Mouse (Mus musculus) neural tube, embryonic 12.5 days (tissue): Measurements from ENCODE around the gene Hsd11b2. TPM values are rescaled to one million over a fixed set of nuclear protein-coding genes. Genes with fewer than 3 reads are reported as not detected.

Source experiments
- ATAC-seq: fragments of 200-750 bp; cut with Nextera tagmentation; 2 replicates; pipeline ENCODE4 v1.8.0; 2017; ENCODE audit warnings: low read depth, mild to moderate bottlenecking, moderate TSS enrichment, moderate library complexity; ENCODE audit not compliant: low FRiP score
- H3K27ac ChIP-seq: fragments of 300-500 bp; sonication (generic); 2 replicates; pipeline ENCODE4 v1.5.1; 2016
- H3K27me3 ChIP-seq: fragments of 300-500 bp; sonication (generic); replicated peaks from 2 replicates; pipeline ENCODE4 v1.6.1; 2016; ENCODE audit warnings: mild to moderate bottlenecking
- H3K36me3 ChIP-seq: fragments of 300-500 bp; sonication (generic); 2 replicates; pipeline ENCODE4 v1.6.1; 2016; ENCODE audit warnings: mild to moderate bottlenecking
- H3K4me1 ChIP-seq: fragments of 300-500 bp; sonication (generic); 2 replicates; pipeline ENCODE4 v1.6.1; 2016
- H3K4me2 ChIP-seq: fragments of 300-500 bp; sonication (generic); replicated peaks from 2 replicates; pipeline ENCODE4 v1.6.1; 2016; ENCODE audit warnings: mild to moderate bottlenecking
- H3K4me3 ChIP-seq: fragments of 300-500 bp; sonication (generic); 2 replicates; pipeline ENCODE4 v1.5.1; 2016
- H3K9ac ChIP-seq: fragments of 300-500 bp; sonication (generic); 2 replicates; pipeline ENCODE4 v1.6.1; 2016; ENCODE audit warnings: mild to moderate bottlenecking
- H3K9me3 ChIP-seq: fragments of 300-500 bp; sonication (generic); 2 replicates; pipeline ENCODE4 v1.6.1; 2016; ENCODE audit warnings: mild to moderate bottlenecking
- WGBS: fragments of 180-500 bp; shearing (Covaris S2); methylation state at CpG from one replicate; pipeline ENCODE4 v1.1.7; 2016; 5-methylcytosine and 5-hydroxymethylcytosine counted together
- polyA plus RNA-seq: library from polyadenylated mRNA; unstranded; fragments of >200 nt; fragmentation: Nextera tagmentation; extraction: Ambion mirVana; gene quantifications from 2 replicates; pipeline ENCODE4 v1.2.1, GENCODE M21; 2016

The Hsd11b2 gene
- polyA plus RNA-seq, 1 experiment from 2014 or later, result 23.8 TPM

DNA sequence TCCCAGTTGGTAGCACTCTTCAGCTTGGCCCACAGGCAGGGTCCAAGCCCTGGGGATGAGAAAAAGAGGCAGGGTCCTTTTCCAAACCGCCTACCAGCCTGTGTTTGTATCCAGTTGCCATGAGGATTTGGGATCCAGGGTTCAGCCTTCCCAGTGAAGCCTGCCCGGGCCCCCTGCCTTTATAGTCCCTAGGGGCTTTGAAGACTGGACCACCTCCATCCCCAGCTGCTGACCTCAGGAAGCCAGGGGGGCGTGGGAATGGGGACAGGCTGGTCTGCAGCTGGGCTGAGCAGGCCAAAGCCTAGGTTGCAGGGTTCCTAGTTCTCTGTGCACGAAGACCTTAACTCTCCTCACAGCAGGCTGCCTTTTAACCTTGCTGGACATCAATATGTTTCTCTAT, 43.3 kb upstream of the Hsd11b2 start:
- 34% methylated on average over 4 of the region's 4 CpGs for WGBS
- H3K9me3 ChIP-seq, result no peaks in the 10 kb centered on the region
- H3K4me3 ChIP-seq, result no peak overlapping the region
- H3K36me3 ChIP-seq, result peaks cover 3% of the 10 kb centered on the region; the same call in 1 of the 2 replicates
- H3K27me3 ChIP-seq, result peaks cover 9% of the 10 kb centered on the region; the same call in 1 of the 2 replicates
- H3K9ac ChIP-seq, result peak overlapping the region; percentile 5; the same call in 1 of the 2 replicates
- H3K4me2 ChIP-seq, result no peak overlapping the region
- H3K27ac ChIP-seq, result no peak overlapping the region
- ATAC-seq, result no peak
- peaks cover 56% of the 10 kb centered on the region for H3K4me1 ChIP-seq

GRCm38 (mm10) chr8:105475742-105476141, 42.8 kb upstream of the Hsd11b2 start:
- Histone ChIP-seq H3K4me1 (peaks cover 51% of the 10 kb centered on the region), H3K4me3 (no peak overlapping the region), H3K27me3 (peaks cover 9% of the 10 kb centered on the region; the same call in 1 of the 2 replicates), H3K36me3 (peaks cover 3% of the 10 kb centered on the region; the same call in 1 of the 2 replicates), H3K4me2 (no peak overlapping the region), H3K27ac (no peak overlapping the region), H3K9me3 (no peaks in the 10 kb centered on the region), H3K9ac (no peak overlapping the region)
- 93% methylated on average over 8 of the region's 8 CpGs for WGBS
- ATAC-seq, result no peak

DNA sequence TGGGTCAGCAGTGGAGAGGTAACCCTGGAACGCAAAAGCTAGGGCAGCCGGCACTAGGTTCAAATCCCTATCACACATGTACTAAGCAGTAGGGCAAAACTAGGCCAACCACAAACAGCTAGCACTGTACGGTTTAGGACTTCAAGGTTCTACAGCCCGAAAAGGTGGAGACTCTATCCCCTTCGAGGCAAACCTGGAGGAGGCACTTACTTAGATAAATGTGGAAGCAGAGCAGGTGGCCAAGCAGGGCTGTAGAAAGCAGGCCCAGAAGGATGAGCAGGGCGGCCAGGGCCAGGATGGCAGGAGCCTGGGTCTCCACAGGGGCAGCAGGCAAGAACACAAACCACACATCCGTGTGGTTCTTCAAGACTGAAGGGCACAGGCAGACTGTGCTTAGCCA, 42.4 kb upstream of the Hsd11b2 start:
- 94% methylated on average over 7 of the region's 7 CpGs for WGBS
- no peak overlapping the region for H3K4me2 ChIP-seq
- no peak overlapping the region for H3K4me3 ChIP-seq
- peaks cover 3% of the 10 kb centered on the region; the same call in 1 of the 2 replicates for H3K36me3 ChIP-seq
- H3K4me1 ChIP-seq, result peaks cover 47% of the 10 kb centered on the region
- ATAC-seq, result no peak
- H3K9ac ChIP-seq, result no peak overlapping the region
- no peaks in the 10 kb centered on the region for H3K9me3 ChIP-seq
- no peak overlapping the region for H3K27ac ChIP-seq
- peaks cover 9% of the 10 kb centered on the region; the same call in 1 of the 2 replicates for H3K27me3 ChIP-seq

DNA sequence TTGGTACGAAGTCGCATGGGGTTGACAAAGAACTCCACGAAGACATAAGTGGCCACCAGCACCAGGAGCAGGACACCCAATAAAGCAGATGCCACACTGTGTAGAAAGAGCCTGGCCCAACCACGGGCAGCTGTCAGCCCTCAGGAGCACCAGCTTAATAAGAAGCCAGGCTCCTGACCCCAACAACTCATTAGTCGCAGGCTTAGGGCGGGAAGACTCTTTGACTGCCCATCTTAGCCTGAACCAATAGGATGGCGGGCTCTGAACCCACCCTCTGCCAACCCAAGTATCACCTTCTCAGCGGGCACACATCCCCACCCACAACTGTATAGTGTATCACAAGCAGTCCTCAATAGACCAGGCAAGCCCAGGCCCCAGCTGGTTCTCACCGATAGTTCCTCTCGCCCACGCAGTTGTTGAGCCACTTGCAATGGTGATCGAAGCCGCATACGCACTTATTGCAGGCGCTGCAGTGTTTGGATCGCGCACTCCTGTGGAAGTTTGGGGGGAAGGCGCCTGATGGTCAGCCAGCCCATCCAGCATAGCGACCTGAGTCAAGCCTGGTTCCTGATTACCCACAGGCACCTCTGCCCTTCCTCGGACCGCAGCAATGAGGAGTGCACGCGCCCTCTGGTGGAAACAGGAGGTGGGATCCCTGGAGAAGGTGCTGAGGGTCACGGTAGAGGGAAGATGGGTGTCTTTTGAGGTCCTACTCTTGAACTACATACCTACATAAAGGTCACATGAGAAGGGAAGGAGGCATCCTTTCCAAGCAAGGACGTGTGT, 41.7 kb upstream of the Hsd11b2 start:
- no peaks in the 10 kb centered on the region for H3K9me3 ChIP-seq
- H3K36me3 ChIP-seq, result peaks cover 3% of the 10 kb centered on the region; the same call in 1 of the 2 replicates
- H3K9ac ChIP-seq, result no peak overlapping the region
- ATAC-seq, result no peak
- H3K27ac ChIP-seq, result no peak overlapping the region
- H3K4me3 ChIP-seq, result no peak overlapping the region
- WGBS, result 41% methylated on average over 25 of the region's 25 CpGs
- H3K4me2 ChIP-seq, result 0 out of 2 replicates have a peak overlapping the region, but pooled peaks have one; percentile 21
- H3K27me3 ChIP-seq, result peaks cover 9% of the 10 kb centered on the region; the same call in 1 of the 2 replicates
- H3K4me1 ChIP-seq, result peaks cover 41% of the 10 kb centered on the region

GRCm38 (mm10) chr8:105477792-105478191, 40.8 kb upstream of the Hsd11b2 start:
- Histone ChIP-seq H3K36me3 (peaks cover 3% of the 10 kb centered on the region; the same call in 1 of the 2 replicates), H3K27ac (no peak overlapping the region), H3K4me2 (no peak overlapping the region), H3K4me3 (no peak overlapping the region), H3K27me3 (peaks cover 9% of the 10 kb centered on the region; the same call in 1 of the 2 replicates), H3K9ac (no peak overlapping the region), H3K4me1 (peaks cover 31% of the 10 kb centered on the region), H3K9me3 (no peaks in the 10 kb centered on the region)
- ATAC-seq, result no peak
- WGBS, result 82% methylated on average over 3 of the region's 3 CpGs

DNA sequence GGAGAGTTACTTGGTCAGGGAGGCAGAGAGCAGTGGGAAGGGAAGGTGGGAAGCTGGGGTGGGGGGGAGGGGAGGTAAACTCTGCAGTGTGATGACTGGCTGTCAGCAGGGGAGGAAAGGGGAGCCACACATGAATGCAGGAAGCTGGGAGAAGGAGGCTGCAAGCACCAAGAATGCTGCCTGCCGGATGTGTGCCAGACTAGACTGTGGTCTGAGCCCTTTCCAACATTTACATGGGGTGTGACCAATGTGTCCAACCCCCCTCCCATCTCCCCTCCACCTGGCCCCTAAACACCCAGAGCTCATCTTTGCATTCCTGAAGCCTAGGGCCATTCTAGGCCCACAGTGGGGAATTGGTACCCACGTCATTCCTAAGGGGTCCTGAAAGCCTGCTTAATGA, 37.5 kb upstream of the Hsd11b2 start:
- Histone ChIP-seq H3K4me2 (no peak overlapping the region), H3K27ac (no peak overlapping the region), H3K4me1 (peaks cover 10% of the 10 kb centered on the region; the same call in 1 of the 2 replicates), H3K9ac (no peak overlapping the region), H3K9me3 (no peaks in the 10 kb centered on the region), H3K27me3 (peaks cover under 1% of the 10 kb centered on the region; the same call in 1 of the 2 replicates), H3K4me3 (no peak overlapping the region), H3K36me3 (no peaks in the 10 kb centered on the region)
- ATAC-seq, result no peak
- WGBS, result 41% methylated on average over 2 of the region's 2 CpGs

DNA sequence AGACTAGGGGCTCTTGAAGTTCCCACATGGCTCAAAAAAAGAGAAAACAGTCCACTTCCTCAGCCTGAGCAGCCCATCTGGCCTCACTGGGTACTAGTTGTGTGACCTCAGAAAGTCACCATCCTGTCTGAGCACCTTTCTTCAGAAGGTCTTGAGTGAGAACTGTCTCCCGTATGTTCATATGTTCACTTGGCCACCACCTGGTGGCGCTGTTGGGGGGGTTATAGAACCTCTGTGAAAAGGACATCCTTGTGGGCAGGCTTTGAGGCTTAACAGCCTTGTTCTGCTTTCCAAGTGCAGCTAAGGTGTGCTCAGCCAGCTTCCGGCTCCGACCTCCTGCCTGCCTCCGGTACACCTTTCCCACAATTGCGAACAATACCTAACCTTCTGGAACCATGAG, 37.1 kb upstream of the Hsd11b2 start:
- Histone ChIP-seq H3K9ac (no peak overlapping the region), H3K27me3 (no peaks in the 10 kb centered on the region), H3K4me1 (peaks cover 10% of the 10 kb centered on the region; the same call in 1 of the 2 replicates), H3K9me3 (no peaks in the 10 kb centered on the region), H3K27ac (no peak overlapping the region), H3K4me2 (no peak overlapping the region), H3K36me3 (no peaks in the 10 kb centered on the region), H3K4me3 (no peak overlapping the region)
- 64% methylated on average over 6 of the region's 6 CpGs for WGBS
- ATAC-seq, result no peak

- Histone ChIP-seq H3K27me3 (no peaks in the 10 kb centered on the region), H3K4me3 (no peak overlapping the region), H3K27ac (no peak overlapping the region), H3K4me1 (peaks cover 10% of the 10 kb centered on the region; the same call in 1 of the 2 replicates), H3K36me3 (no peaks in the 10 kb centered on the region), H3K9ac (no peak overlapping the region), H3K4me2 (no peak overlapping the region), H3K9me3 (no peaks in the 10 kb centered on the region)
- ATAC-seq, result no peak
- WGBS, result 83% methylated on average over 8 of the region's 8 CpGs
Measured at GRCm38 (mm10) chr8:105482123-105482522, 36.4 kb upstream of the Hsd11b2 start.

- no peak overlapping the region for H3K9ac ChIP-seq
- no peaks in the 10 kb centered on the region for H3K9me3 ChIP-seq
- peak; percentile 42; the same call in 1 of the 2 replicates for ATAC-seq
- 33% methylated on average over 14 of the region's 14 CpGs for WGBS
- H3K36me3 ChIP-seq, result no peaks in the 10 kb centered on the region
- H3K4me2 ChIP-seq, result no peak overlapping the region
- H3K4me3 ChIP-seq, result no peak overlapping the region
- no peaks in the 10 kb centered on the region for H3K27me3 ChIP-seq
- 0 out of 2 replicates have a peak overlapping the region, but pooled peaks have one; percentile 0 for H3K27ac ChIP-seq
- peaks cover 10% of the 10 kb centered on the region; the same call in 1 of the 2 replicates for H3K4me1 ChIP-seq
Measured at GRCm38 (mm10) chr8:105483212-105484029, 35.1 kb upstream of the Hsd11b2 start.

GRCm38 (mm10) chr8:105484030-105484368, 34.6 kb upstream of the Hsd11b2 start:
- Histone ChIP-seq H3K27ac (0 out of 2 replicates have a peak overlapping the region, but pooled peaks have one; percentile 0), H3K9ac (no peak overlapping the region), H3K9me3 (no peaks in the 10 kb centered on the region), H3K4me2 (no peak overlapping the region), H3K4me3 (no peak overlapping the region), H3K4me1 (peaks cover 10% of the 10 kb centered on the region; the same call in 1 of the 2 replicates), H3K27me3 (no peaks in the 10 kb centered on the region), H3K36me3 (no peaks in the 10 kb centered on the region)
- peak; percentile 19; the same call in 1 of the 2 replicates for ATAC-seq
- WGBS, result 39% methylated on average over 3 of the region's 3 CpGs

GRCm38 (mm10) chr8:105484392-105484791, 34.2 kb upstream of the Hsd11b2 start:
- Histone ChIP-seq H3K4me1 (peaks cover 10% of the 10 kb centered on the region; the same call in 1 of the 2 replicates), H3K4me2 (no peak overlapping the region), H3K4me3 (no peak overlapping the region), H3K27me3 (no peaks in the 10 kb centered on the region), H3K9ac (no peak overlapping the region), H3K27ac (no peak overlapping the region), H3K36me3 (no peaks in the 10 kb centered on the region), H3K9me3 (no peaks in the 10 kb centered on the region)
- WGBS, result 18% methylated on average over 2 of the region's 2 CpGs
- peak; percentile 62; the same call in 1 of the 2 replicates for ATAC-seq

- no peak overlapping the region for H3K9ac ChIP-seq
- H3K4me2 ChIP-seq, result no peak overlapping the region
- no peaks in the 10 kb centered on the region for H3K9me3 ChIP-seq
- WGBS, result 71% methylated on average over 3 of the region's 3 CpGs
- H3K27ac ChIP-seq, result no peak overlapping the region
- no peaks in the 10 kb centered on the region for H3K27me3 ChIP-seq
- no peaks in the 10 kb centered on the region for H3K36me3 ChIP-seq
- ATAC-seq, result no peak
- peaks cover 10% of the 10 kb centered on the region; the same call in 1 of the 2 replicates for H3K4me1 ChIP-seq
- no peak overlapping the region for H3K4me3 ChIP-seq
Measured at GRCm38 (mm10) chr8:105488082-105488481, 30.5 kb upstream of the Hsd11b2 start.
